Mouse (Mus musculus) bone marrow, adult 2 months (tissue): ENCODE data around the gene Rex1bd. TPM values are rescaled to one million over a fixed set of nuclear protein-coding genes. Genes with fewer than 3 reads are reported as not detected.

Source experiments
- H3K27ac ChIP-seq: fragments of 200-500 bp; 2 replicates; pipeline ENCODE4 v1.5.1; 2012; ENCODE audit warnings: low read depth, mild to moderate bottlenecking, control low read depth, inconsistent platforms, low read length; ENCODE audit not compliant: control insufficient read depth, poor library complexity, insufficient read depth
- H3K4me1 ChIP-seq: fragments of 200-500 bp; 2 replicates; pipeline ENCODE4 v1.6.1; 2011; ENCODE audit warnings: low read length; ENCODE audit not compliant: control insufficient read depth, insufficient read depth
- H3K4me3 ChIP-seq: fragments of 200-500 bp; replicated peaks from 2 replicates; pipeline ENCODE3; 2011; ENCODE audit warnings: mild to moderate bottlenecking, low read depth, low read length, control low read depth; ENCODE audit not compliant: control insufficient read depth
- CTCF ChIP-seq: fragments of 200-500 bp; IDR thresholded peaks from 2 replicates; pipeline ENCODE4 v1.5.1; 2011; ENCODE audit warnings: low read length, control low read depth; ENCODE audit not compliant: control insufficient read depth, insufficient read depth
- POLR2A ChIP-seq: fragments of 200-500 bp; IDR thresholded peaks from 2 replicates; pipeline ENCODE4 v1.6.1; 2011; ENCODE audit warnings: low read depth, mild to moderate bottlenecking, control low read depth, low read length, borderline replicate concordance; ENCODE audit not compliant: control insufficient read depth
- WGBS: fragments of 180-500 bp; shearing (Covaris S2); methylation state at CpG from one replicate; pipeline ENCODE4 v1.1.7; 2018; 5-methylcytosine and 5-hydroxymethylcytosine counted together
- polyA plus RNA-seq: library from polyadenylated mRNA; stranded (reverse); fragments of >200 nt; gene quantifications from 2 replicates; pipeline ENCODE4 v1.2.4, GENCODE M21; 2011; ENCODE audit warnings: low replicate concordance; ENCODE audit not compliant: missing spikeins, insufficient read depth, insufficient read length

Gene Rex1bd
- polyA plus RNA-seq, 1 experiment, result 63.6 TPM

- Histone ChIP-seq H3K4me3 (peak within 1 kb of the TSS; percentile 72), H3K4me1 (peaks cover 9% of the 10 kb centered on the region), H3K27ac (peak within 1 kb of the TSS; percentile 87)
- under 1% methylated on average over 74 of the region's 74 CpGs for WGBS
- TF ChIP-seq POLR2A (peak; percentile 76; the same call in 1 of the 2 replicates), CTCF (no peak)
Measured at GRCm38 (mm10) chr8:70510228-70510915, 3.8 kb upstream of the Rex1bd start, which contains the start of gene Uba52. Gene Uba52 (minus strand): TSS chr8:70510801.

- TF ChIP-seq CTCF (no peak), POLR2A (no peak)
- Histone ChIP-seq H3K4me1 (peaks cover 9% of the 10 kb centered on the region), H3K4me3 (peak overlapping the region; percentile 72), H3K27ac (peak overlapping the region; percentile 87)
- WGBS, result 10% methylated on average over 25 of the region's 25 CpGs
Measured at GRCm38 (mm10) chr8:70509281-70509952, 2.9 kb upstream of the Rex1bd start.

- TF ChIP-seq CTCF (no peak), POLR2A (no peak)
- Histone ChIP-seq H3K4me3 (no peak overlapping the region), H3K4me1 (peaks cover 10% of the 10 kb centered on the region), H3K27ac (no peak overlapping the region)
- WGBS, result 82% methylated on average over 5 of the region's 5 CpGs
Measured at GRCm38 (mm10) chr8:70507027-70507393, 458 bp upstream of the Rex1bd start.

GRCm38 (mm10) chr8:70505698-70506327 lies 739 bp downstream of the Rex1bd start:
- 50% methylated on average over 32 of the region's 32 CpGs for WGBS
- H3K4me1 ChIP-seq, result peaks cover 10% of the 10 kb centered on the region
- peak overlapping the region; percentile 72 for H3K4me3 ChIP-seq
- no peak for TF ChIP-seq CTCF
- TF ChIP-seq POLR2A, result 0 out of 2 replicates have a peak, but pooled peaks have one; percentile 22
- peak overlapping the region; percentile 67 for H3K27ac ChIP-seq

GRCm38 (mm10) chr8:70504851-70505250 lies 1.7 kb downstream of the Rex1bd start:
- WGBS, result 68% methylated on average over 3 of the region's 3 CpGs
- TF ChIP-seq CTCF (peak; percentile 88), POLR2A (no peak)
- H3K4me3 ChIP-seq, result no peak overlapping the region
- no peak overlapping the region for H3K27ac ChIP-seq
- peaks cover 10% of the 10 kb centered on the region for H3K4me1 ChIP-seq

- H3K27ac ChIP-seq, result no peak overlapping the region
- peaks cover 9% of the 10 kb centered on the region for H3K4me1 ChIP-seq
- WGBS, result 90% methylated on average over 16 of the region's 16 CpGs
- no peak overlapping the region for H3K4me3 ChIP-seq
- TF ChIP-seq POLR2A (no peak), CTCF (no peak)
Measured at GRCm38 (mm10) chr8:70504291-70504716, 2.2 kb downstream of the Rex1bd start.

GRCm38 (mm10) chr8:70503062-70503750 lies 3.3 kb downstream of the Rex1bd start:
- Histone ChIP-seq H3K4me3 (no peak overlapping the region), H3K27ac (no peak overlapping the region), H3K4me1 (peaks cover 5% of the 10 kb centered on the region)
- no peak for TF ChIP-seq POLR2A
- peak; percentile 68; the same call in 1 of the 2 replicates for TF ChIP-seq CTCF
- WGBS, result 20% methylated on average over 46 of the region's 46 CpGs
